Mouse (Mus musculus) liver, embryonic 15.5 days (tissue): Measurements from ENCODE around the gene Mepce. TPM values are rescaled to one million over a fixed set of nuclear protein-coding genes. Genes with fewer than 3 reads are reported as not detected.
A peak's percentile ranks its signal among the peaks of the same experiment; 100 is the strongest.

Experiments used
- ATAC-seq: fragments of 200-750 bp; cut with Nextera tagmentation; 2 replicates; pipeline ENCODE4 v1.8.0; 2017; ENCODE audit warnings: moderate number of reproducible peaks, mild to moderate bottlenecking, moderate library complexity; ENCODE audit not compliant: insufficient read depth
- H3K27ac ChIP-seq: fragments of 300-500 bp; sonication (generic); replicated peaks from 2 replicates; pipeline ENCODE4 v1.5.1; 2015; ENCODE audit warnings: mild to moderate bottlenecking, inconsistent platforms
- H3K27me3 ChIP-seq: fragments of 300-500 bp; sonication (generic); 2 replicates; pipeline ENCODE4 v1.6.1; 2015; ENCODE audit warnings: mild to moderate bottlenecking, inconsistent platforms
- H3K36me3 ChIP-seq: fragments of 300-500 bp; sonication (generic); replicated peaks from 2 replicates; pipeline ENCODE4 v1.6.1; 2015; ENCODE audit warnings: moderate library complexity, mild to moderate bottlenecking, inconsistent platforms
- H3K4me1 ChIP-seq: fragments of 300-500 bp; sonication (generic); replicated peaks from 2 replicates; pipeline ENCODE4 v1.6.1; 2015; ENCODE audit warnings: inconsistent platforms
- H3K4me2 ChIP-seq: fragments of 300-500 bp; sonication (generic); 2 replicates; pipeline ENCODE4 v1.6.1; 2015; ENCODE audit warnings: moderate library complexity, mild to moderate bottlenecking, inconsistent platforms
- H3K4me3 ChIP-seq: fragments of 300-500 bp; sonication (generic); replicated peaks from 2 replicates; pipeline ENCODE4 v1.5.1; 2015; ENCODE audit warnings: mild to moderate bottlenecking, inconsistent platforms
- H3K9ac ChIP-seq: fragments of 300-500 bp; sonication (generic); 2 replicates; pipeline ENCODE4 v1.6.1; 2015; ENCODE audit warnings: moderate library complexity, mild to moderate bottlenecking, inconsistent platforms
- H3K9me3 ChIP-seq: fragments of 300-500 bp; sonication (generic); replicated peaks from 2 replicates; pipeline ENCODE4 v1.6.1; 2016; ENCODE audit warnings: inconsistent platforms
- WGBS: fragments of 180-500 bp; shearing (Covaris S2); methylation state at CpG from one replicate; pipeline ENCODE4 v1.1.7; 2015; ENCODE audit warnings: mixed read lengths; ENCODE audit not compliant: insufficient replicate concordance; 5-methylcytosine and 5-hydroxymethylcytosine counted together
- polyA plus RNA-seq: library from polyadenylated mRNA; unstranded; fragments of >200 nt; fragmentation: Nextera tagmentation; extraction: Ambion mirVana; gene quantifications from 2 replicates; pipeline ENCODE4 v1.2.1, GENCODE M21; 2015

Gene Mepce
- polyA plus RNA-seq, 1 experiment from 2014 or later, result 4.0 TPM

GRCm38 (mm10) chr5:137788171-137788570 lies 716 bp upstream of the Mepce start:
- H3K27ac ChIP-seq, result no peak overlapping the region
- H3K4me3 ChIP-seq, result peak overlapping the region; percentile 80
- H3K4me2 ChIP-seq, result peak overlapping the region; percentile 90
- ATAC-seq, result no peak
- peaks cover 18% of the 10 kb centered on the region for H3K36me3 ChIP-seq
- H3K9ac ChIP-seq, result no peak overlapping the region
- peaks cover 35% of the 10 kb centered on the region for H3K4me1 ChIP-seq
- H3K27me3 ChIP-seq, result peaks cover 12% of the 10 kb centered on the region; the same call in 1 of the 2 replicates
- no peaks in the 10 kb centered on the region for H3K9me3 ChIP-seq
- WGBS, result 65% methylated on average over 24 of the region's 24 CpGs

- Histone ChIP-seq H3K36me3 (peaks cover 36% of the 10 kb centered on the region), H3K27me3 (peaks cover 12% of the 10 kb centered on the region; the same call in 1 of the 2 replicates), H3K4me3 (peak overlapping the region; percentile 80), H3K4me2 (peak overlapping the region; percentile 90), H3K27ac (peak overlapping the region; percentile 98), H3K9ac (peak overlapping the region; percentile 92), H3K4me1 (peaks cover 48% of the 10 kb centered on the region), H3K9me3 (no peaks in the 10 kb centered on the region)
- under 1% methylated on average over 79 of the region's 79 CpGs for WGBS
- ATAC-seq, result peak; percentile 82
Observed at GRCm38 (mm10) chr5:137786109-137786942, 1.1 kb downstream of the Mepce start.

- Histone ChIP-seq H3K4me1 (peaks cover 50% of the 10 kb centered on the region), H3K9me3 (no peaks in the 10 kb centered on the region), H3K27ac (peak overlapping the region; percentile 98), H3K4me2 (peak overlapping the region; percentile 90), H3K9ac (peak overlapping the region; percentile 92), H3K4me3 (peak overlapping the region; percentile 80), H3K36me3 (peaks cover 45% of the 10 kb centered on the region), H3K27me3 (peaks cover 12% of the 10 kb centered on the region; the same call in 1 of the 2 replicates)
- peak; percentile 12 for ATAC-seq
- under 1% methylated on average over 62 of the region's 62 CpGs for WGBS
Observed at GRCm38 (mm10) chr5:137785164-137786031, 2.1 kb downstream of the Mepce start.

GRCm38 (mm10) chr5:137784546-137784945 lies 2.9 kb downstream of the Mepce start:
- Histone ChIP-seq H3K36me3 (peaks cover 51% of the 10 kb centered on the region), H3K27ac (peak overlapping the region; percentile 98)

GRCm38 (mm10) chr5:137783901-137784540 lies 3.4 kb downstream of the Mepce start:
- no peak for ATAC-seq
- Histone ChIP-seq H3K36me3 (peaks cover 51% of the 10 kb centered on the region), H3K4me2 (peak overlapping the region; percentile 90), H3K4me1 (peaks cover 62% of the 10 kb centered on the region), H3K27me3 (peaks cover 8% of the 10 kb centered on the region; the same call in 1 of the 2 replicates), H3K4me3 (peak overlapping the region; percentile 80), H3K9me3 (no peaks in the 10 kb centered on the region), H3K9ac (peak overlapping the region; percentile 92), H3K27ac (peak overlapping the region; percentile 51)
- WGBS, result 58% methylated on average over 9 of the region's 9 CpGs

More at GRCm38 (mm10) chr5:137784546-137784945, 2.9 kb downstream of the Mepce start:
- Histone ChIP-seq H3K9ac (peak overlapping the region; percentile 92), H3K4me2 (peak overlapping the region; percentile 90), H3K9me3 (no peaks in the 10 kb centered on the region), H3K4me1 (peaks cover 59% of the 10 kb centered on the region), H3K27me3 (peaks cover 12% of the 10 kb centered on the region; the same call in 1 of the 2 replicates), H3K4me3 (peak overlapping the region; percentile 80)
- no peak for ATAC-seq
- WGBS, result 67% methylated on average over 14 of the region's 14 CpGs

- peak overlapping the region; percentile 51; the same call in 1 of the 2 replicates for H3K27ac ChIP-seq
- 78% methylated on average over 13 of the region's 13 CpGs for WGBS
Observed at GRCm38 (mm10) chr5:137782776-137783522, 4.5 kb downstream of the Mepce start.

GRCm38 (mm10) chr5:137781661-137782060 lies 5.8 kb downstream of the Mepce start:
- Histone ChIP-seq H3K4me3 (no peak overlapping the region), H3K9ac (no peak overlapping the region), H3K4me1 (peaks cover 69% of the 10 kb centered on the region), H3K36me3 (peaks cover 51% of the 10 kb centered on the region), H3K27me3 (no peaks in the 10 kb centered on the region), H3K9me3 (no peaks in the 10 kb centered on the region), H3K27ac (no peak overlapping the region), H3K4me2 (no peak overlapping the region)
- WGBS, result 89% methylated on average over 7 of the region's 7 CpGs
- no peak for ATAC-seq

More at GRCm38 (mm10) chr5:137782776-137783522, 4.5 kb downstream of the Mepce start:
- Histone ChIP-seq H3K4me2 (peak overlapping the region; percentile 90), H3K27me3 (no peaks in the 10 kb centered on the region; the same call in 1 of the 2 replicates), H3K9ac (peak overlapping the region; percentile 92; the same call in 1 of the 2 replicates), H3K4me3 (peak overlapping the region; percentile 80), H3K4me1 (peaks cover 64% of the 10 kb centered on the region), H3K9me3 (no peaks in the 10 kb centered on the region), H3K36me3 (peaks cover 51% of the 10 kb centered on the region)
- no peak for ATAC-seq

- H3K4me1 ChIP-seq, result peaks cover 68% of the 10 kb centered on the region
- peak overlapping the region; percentile 99 for H3K4me2 ChIP-seq
- ATAC-seq, result peak; percentile 74
- peaks cover 45% of the 10 kb centered on the region for H3K36me3 ChIP-seq
- H3K9ac ChIP-seq, result peak overlapping the region; percentile 98
- peak overlapping the region; percentile 95 for H3K4me3 ChIP-seq
- H3K9me3 ChIP-seq, result no peaks in the 10 kb centered on the region
- no peaks in the 10 kb centered on the region for H3K27me3 ChIP-seq
- under 1% methylated on average over 83 of the region's 83 CpGs for WGBS
- peak overlapping the region; percentile 92 for H3K27ac ChIP-seq
Observed at GRCm38 (mm10) chr5:137779053-137779933, 8.2 kb downstream of the Mepce start.

- Histone ChIP-seq H3K36me3 (peaks cover 38% of the 10 kb centered on the region), H3K9ac (peak within 1 kb of the TSS; percentile 98), H3K9me3 (no peaks in the 10 kb centered on the region), H3K4me3 (peak within 1 kb of the TSS; percentile 95), H3K27ac (peak within 1 kb of the TSS; percentile 92), H3K4me1 (peaks cover 61% of the 10 kb centered on the region), H3K4me2 (peak within 1 kb of the TSS; percentile 99), H3K27me3 (no peaks in the 10 kb centered on the region)
- peak; percentile 92 for ATAC-seq
- WGBS, result under 1% methylated on average over 31 of the region's 31 CpGs
Observed at GRCm38 (mm10) chr5:137778635-137779034, 8.8 kb downstream of the Mepce start, which contains the start of gene Ppp1r35. Gene Ppp1r35 (plus strand): TSS chr5:137778849.
